Mouse (Mus musculus): Measurements from ENCODE around the gene Cyth1.

GRCm38 (mm10) chr11:118150115-118150701, 98.2 kb downstream of the Cyth1 start:
- no peak for TF ChIP-seq POLR2A (IDR thresholded peaks at IDR 0.05; ENCODE audit: low read depth, low read length)
- TF ChIP-seq CTCF (conservative IDR thresholded peaks at IDR 0.05; ENCODE audit: insufficient read depth, insufficient read length, low read depth, low read length), result no peak

Measured in kidney, adult 2 months (tissue).